Mouse (Mus musculus) intestine, postnatal 0 days (tissue): Measurements from ENCODE around the gene Eva1c. TPM values are rescaled to one million over a fixed set of nuclear protein-coding genes. Genes with fewer than 3 reads are reported as not detected.

Experiments
- ATAC-seq: fragments of 200-750 bp; cut with Nextera tagmentation; 2 replicates; pipeline ENCODE4 v1.8.0; 2017; ENCODE audit warnings: mild to moderate bottlenecking, moderate TSS enrichment, moderate library complexity
- H3K27ac ChIP-seq: fragments of 300-500 bp; sonication (generic); 2 replicates; pipeline ENCODE4 v1.5.1; 2014; ENCODE audit warnings: mild to moderate bottlenecking, low read depth, low read length, moderate library complexity
- H3K27me3 ChIP-seq: fragments of 300-500 bp; sonication (generic); replicated peaks from 2 replicates; pipeline ENCODE4 v1.6.1; 2014; ENCODE audit warnings: low read length, mixed read lengths; ENCODE audit not compliant: control insufficient read depth, insufficient read depth
- H3K36me3 ChIP-seq: fragments of 300-500 bp; sonication (generic); 2 replicates; pipeline ENCODE4 v1.6.1; 2014; ENCODE audit warnings: mild to moderate bottlenecking, moderate library complexity; ENCODE audit not compliant: control insufficient read depth, insufficient read depth
- H3K4me1 ChIP-seq: fragments of 300-500 bp; sonication (generic); replicated peaks from 2 replicates; pipeline ENCODE4 v1.6.1; 2014; ENCODE audit warnings: antibody characterized with exemption, low read length, mixed read lengths; ENCODE audit not compliant: control insufficient read depth, insufficient read depth
- H3K4me2 ChIP-seq: fragments of 300-500 bp; sonication (generic); replicated peaks from 2 replicates; pipeline ENCODE4 v1.6.1; 2014; ENCODE audit warnings: low read depth, mild to moderate bottlenecking, moderate library complexity
- H3K4me3 ChIP-seq: fragments of 300-500 bp; sonication (generic); 2 replicates; pipeline ENCODE4 v1.5.1; 2014; ENCODE audit warnings: low read depth, low read length
- H3K9ac ChIP-seq: fragments of 300-500 bp; sonication (generic); 2 replicates; pipeline ENCODE4 v1.6.1; 2014; ENCODE audit warnings: mild to moderate bottlenecking, low read depth, low read length
- H3K9me3 ChIP-seq: fragments of 300-500 bp; sonication (generic); 2 replicates; pipeline ENCODE4 v1.6.1; 2016; ENCODE audit warnings: mixed run types; ENCODE audit not compliant: control insufficient read depth
- CTCF ChIP-seq: sonication (generic); IDR thresholded peaks from 2 replicates; pipeline ENCODE4 v1.5.1; 2016; ENCODE audit warnings: low read depth, mild to moderate bottlenecking, control low read depth, antibody characterized with exemption, moderate library complexity
- WGBS: fragments of 180-500 bp; shearing (Covaris S2); extraction: QIAGEN DNeasy Blood & Tissue Kit; methylation state at CpG from one replicate; pipeline ENCODE4 v1.1.7; 2014; 5-methylcytosine and 5-hydroxymethylcytosine counted together
- microRNA-seq: library from miRNA; unstranded; fragments of <30 nt; microRNA quantifications from one replicate; pipeline ENCODE4, GENCODE M21; 2016
- polyA plus RNA-seq: library from polyadenylated mRNA; unstranded; fragments of >200 nt; fragmentation: Nextera tagmentation; extraction: Ambion mirVana; gene quantifications from 2 replicates; pipeline ENCODE4 v1.2.1, GENCODE M21; 2015

The Eva1c gene
- polyA plus RNA-seq, 1 experiment from 2014 or later = 0.68 TPM

DNA sequence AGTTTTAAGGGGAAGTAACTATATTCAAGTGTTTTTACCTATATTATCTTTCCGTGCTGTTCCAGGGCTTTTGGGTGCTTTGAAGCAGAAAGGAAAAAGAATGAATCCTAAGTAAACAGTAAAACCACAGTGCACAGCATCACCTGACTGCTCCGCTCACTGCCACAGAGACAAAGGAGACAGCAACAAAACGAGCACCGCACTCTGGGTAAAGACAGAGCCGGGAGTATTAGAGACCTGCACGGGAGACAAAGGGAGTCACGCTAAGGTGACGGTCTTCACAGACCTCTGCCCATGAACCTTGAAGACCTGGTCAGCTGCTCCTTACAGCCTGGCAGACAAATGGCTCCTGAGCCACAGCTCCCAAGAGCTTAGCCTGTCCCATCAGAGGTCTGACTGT, 120.5 kb downstream of the Eva1c start:
- Histone ChIP-seq H3K27me3 (no peaks in the 10 kb centered on the region), H3K4me3 (no peak overlapping the region), H3K27ac (no peak overlapping the region), H3K4me2 (no peak overlapping the region), H3K9me3 (no peaks in the 10 kb centered on the region), H3K36me3 (peaks cover 69% of the 10 kb centered on the region), H3K4me1 (no peaks in the 10 kb centered on the region), H3K9ac (no peak overlapping the region)
- no peak for ATAC-seq
- no peak for TF ChIP-seq CTCF
- 86% methylated on average over 8 of the region's 8 CpGs for WGBS

DNA sequence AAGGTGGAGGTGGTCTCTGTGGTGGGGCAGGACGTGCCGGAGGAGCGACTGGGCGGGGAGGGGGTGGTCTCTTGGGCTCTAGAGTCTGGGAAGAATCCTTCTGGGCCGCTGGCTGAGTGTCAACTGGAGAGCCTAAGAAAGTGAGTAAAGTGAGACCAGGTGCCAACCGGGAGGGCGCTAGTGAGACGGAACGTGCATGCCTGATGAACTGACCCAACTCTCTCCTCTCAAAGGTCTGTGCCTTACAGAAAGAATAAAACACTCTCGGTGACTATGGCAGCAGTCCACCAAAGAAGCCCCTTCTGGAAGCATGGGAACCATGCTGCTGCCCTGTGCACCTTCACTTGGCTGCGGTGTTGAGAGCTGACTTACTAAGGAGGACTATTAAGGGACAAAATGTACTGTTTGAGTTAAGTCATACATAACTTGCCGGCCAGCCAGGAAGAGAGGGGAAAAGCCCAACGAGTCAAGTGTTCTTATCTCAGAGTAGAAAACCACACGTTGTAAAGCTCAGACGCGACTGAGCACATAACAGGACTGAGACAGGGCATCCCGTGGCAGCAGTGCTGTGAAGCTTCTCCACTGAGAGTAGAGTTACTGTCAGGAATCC, 123.9 kb downstream of the Eva1c start:
- Histone ChIP-seq H3K9ac (no peak overlapping the region), H3K9me3 (no peaks in the 10 kb centered on the region), H3K4me3 (no peak overlapping the region), H3K4me1 (no peaks in the 10 kb centered on the region), H3K27me3 (no peaks in the 10 kb centered on the region), H3K27ac (no peak overlapping the region), H3K36me3 (peaks cover 64% of the 10 kb centered on the region), H3K4me2 (no peak overlapping the region)
- no peak for ATAC-seq
- TF ChIP-seq CTCF = peak; percentile 20
- WGBS = 59% methylated on average over 17 of the region's 17 CpGs

DNA sequence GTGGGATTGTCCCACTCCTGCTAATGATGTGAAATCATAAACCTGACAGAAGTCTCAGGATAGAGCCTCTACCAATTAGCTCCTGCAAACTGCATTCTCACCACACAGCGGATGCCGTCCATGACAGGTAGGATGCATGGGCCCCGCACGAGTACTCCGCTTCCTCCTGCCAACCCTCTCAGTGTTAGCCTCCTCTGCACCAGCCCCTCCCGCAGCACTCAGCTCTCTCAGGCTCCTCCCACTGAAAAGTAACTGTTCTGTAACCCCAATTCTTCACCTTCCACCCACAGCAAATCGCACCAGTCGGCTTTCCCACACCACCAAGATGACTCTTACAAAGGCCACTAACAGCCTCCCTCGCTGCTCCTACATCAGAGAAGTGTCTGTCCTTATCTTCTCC, 126.6 kb downstream of the Eva1c start:
- no peak for TF ChIP-seq CTCF
- Histone ChIP-seq H3K9me3 (no peaks in the 10 kb centered on the region), H3K4me1 (no peaks in the 10 kb centered on the region), H3K9ac (no peak overlapping the region), H3K4me3 (no peak overlapping the region), H3K27ac (no peak overlapping the region), H3K27me3 (no peaks in the 10 kb centered on the region), H3K36me3 (peaks cover 59% of the 10 kb centered on the region), H3K4me2 (no peak overlapping the region)
- ATAC-seq = no peak
- 87% methylated on average over 9 of the region's 9 CpGs for WGBS

DNA sequence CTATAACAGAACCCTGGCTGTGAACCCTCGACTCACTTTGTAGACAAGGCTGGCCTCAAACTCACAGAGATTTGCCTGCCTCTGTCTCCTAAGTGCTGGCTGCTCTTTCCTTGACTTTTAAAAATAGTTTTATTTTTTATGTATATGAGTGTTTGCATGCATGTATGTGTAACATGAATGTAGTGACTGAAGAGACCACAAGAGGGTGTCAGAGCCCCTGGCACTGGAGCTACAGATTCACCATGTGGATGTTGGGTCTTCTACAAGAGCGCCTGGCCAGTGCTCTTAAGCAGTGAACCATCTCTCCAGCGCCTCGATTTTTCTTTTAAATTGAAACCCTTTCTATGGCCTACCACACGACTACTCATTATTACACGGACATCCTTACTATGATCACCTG, 127.3 kb downstream of the Eva1c start:
- no peak overlapping the region for H3K27ac ChIP-seq
- no peak overlapping the region for H3K9ac ChIP-seq
- H3K36me3 ChIP-seq = peaks cover 62% of the 10 kb centered on the region
- H3K4me2 ChIP-seq = no peak overlapping the region
- no peaks in the 10 kb centered on the region for H3K27me3 ChIP-seq
- no peaks in the 10 kb centered on the region for H3K4me1 ChIP-seq
- ATAC-seq = no peak
- no peak overlapping the region for H3K4me3 ChIP-seq
- H3K9me3 ChIP-seq = no peaks in the 10 kb centered on the region
- TF ChIP-seq CTCF = peak; percentile 58
- WGBS = 95% methylated on average over 6 of the region's 6 CpGs

Small RNA genes within 50 kb of the gene (microRNA-seq; reads per million reads assigned to microRNA genes)
- gene Gm22933 = not detected

Other genes starting within 250 kb of the Eva1c start
- 26.7 and 29.1 TPM in 2 replicates for gene Mis18a, start 99.3 kb upstream of the Eva1c start, polyA plus RNA-seq
- gene Mrap, start 88.5 kb upstream of the Eva1c start, polyA plus RNA-seq = 0.14 TPM in 1 of 2 replicates, not detected in the other
- gene Urb1, start 16.3 kb upstream of the Eva1c start, polyA plus RNA-seq = 2.4 and 2.6 TPM in 2 replicates
- gene Cfap298, start 108.4 kb downstream of the Eva1c start, polyA plus RNA-seq = 20.1 and 22.1 TPM in 2 replicates
- 15.8 and 16.6 TPM in 2 replicates for gene Synj1, start 184.6 kb downstream of the Eva1c start, polyA plus RNA-seq
- gene Paxbp1, start 217.8 kb downstream of the Eva1c start, polyA plus RNA-seq = 17.3 and 19.1 TPM in 2 replicates